Comparison of ENCODE assay signal across 8 mouse cellular contexts in genomic region chr9:100467653-100468052, GRCm38 (mm10). TPM values are rescaled to one million over a fixed set of nuclear protein-coding genes. Genes with fewer than 3 reads are reported as not detected.
DNase-seq lines count a peak whose midpoint lies in the region; ATAC-seq lines count a peak whose summit lies in the region.
"Had no signal": no experiment of that assay in that cellular context is flagged by ENCODE, and none has a peak within 500 bp of the region (broad histone marks: within the 10 kb centered on the region; RNA-seq: fewer than 3 reads in every experiment).

No protein-coding gene starts in this region.

- no peak overlapping the region for H3K27ac ChIP-seq in heart, embryonic 16.5 days (ENCODE audit: low read length)
- H3K27ac ChIP-seq: embryonic facial prominence, embryonic 13.5 days had no signal

- 53% methylated on average over 7 of the region's 7 CpGs for WGBS in heart, embryonic 16.5 days

- H3K4me3 ChIP-seq in heart, embryonic 16.5 days (ENCODE audit: low read length), result no peak overlapping the region
- H3K4me3 ChIP-seq: embryonic facial prominence, embryonic 13.5 days had no signal

- H3K4me1 ChIP-seq in heart, embryonic 16.5 days (ENCODE audit: control insufficient read depth, insufficient read depth, low read length), result peaks cover 3% of the 10 kb centered on the region; the same call in 1 of the 2 replicates
- H3K4me1 ChIP-seq: embryonic facial prominence, embryonic 13.5 days had no signal

- H3K36me3 ChIP-seq in heart, embryonic 16.5 days (ENCODE audit: control insufficient read depth, insufficient read depth), result peaks cover under 1% of the 10 kb centered on the region; the same call in 1 of the 2 replicates
- H3K36me3 ChIP-seq: embryonic facial prominence, embryonic 13.5 days had no signal

- H3K27me3 ChIP-seq in heart, embryonic 16.5 days (ENCODE audit: control insufficient read depth, insufficient read depth, low read length), result no peaks in the 10 kb centered on the region
- H3K27me3 ChIP-seq: embryonic facial prominence, embryonic 13.5 days had no signal

- intact Hi-C loops in left cerebral cortex, postnatal 14 days (cut with DNase I), result no loop called here
- intact Hi-C loops in left cerebral cortex, postnatal 36 days (cut with DNase I), result no loop called here

- H3K9me3 ChIP-seq in heart, embryonic 16.5 days (replicated peaks; ENCODE audit: control insufficient read depth, low read length), result 0 out of 2 replicates have a peak, but pooled peaks cover 3% of the 10 kb centered on the region
- H3K9me3 ChIP-seq: embryonic facial prominence, embryonic 13.5 days had no signal

- no peak overlapping the region for H3K4me2 ChIP-seq in heart, embryonic 16.5 days (ENCODE audit: low read depth, low read length)
- H3K4me2 ChIP-seq: embryonic facial prominence, embryonic 13.5 days had no signal

- H3K9ac ChIP-seq in heart, embryonic 16.5 days (ENCODE audit: low read length), result no peak overlapping the region
- H3K9ac ChIP-seq: embryonic facial prominence, embryonic 13.5 days had no signal

- ATAC-seq in heart, embryonic 16.5 days (replicated peaks; ENCODE audit: extremely low read depth, insufficient read depth, low FRiP score), result peak; percentile 20; the same call in 1 of the 2 replicates

- peak; percentile 22 to 29 for DNase-seq in left cerebral cortex, postnatal 14 days (ENCODE audit: low spot score in 2 of 2)
- no peak for DNase-seq in left cerebral cortex, postnatal 36 days (ENCODE audit: low spot score in 2 of 2)
- peak; percentile 91 for DNase-seq in cerebellum, adult 9-11 months
- DNase-seq in lung, postnatal 4 days, result peak; percentile 69 to 74
- DNase-seq in T-cell, adult 2 months (ENCODE audit: low spot score), result no peak
- DNase-seq in spleen, postnatal 4 days (ENCODE audit: low spot score in 2 of 2), result no peak

RNA-seq across cellular contexts. Expression of gene Il20rb, which starts 18.9 kb away (rescaled TPM):
- under 1 TPM; 0.26 to 0.66 TPM for total RNA-seq in left cerebral cortex, postnatal 14 days (2021)
- 1 to 10 TPM in 1 of 2 experiments, under 1 TPM in 1; 0.25 to 1.1 TPM for total RNA-seq in left cerebral cortex, postnatal 36 days (2021)
- polyA plus RNA-seq in heart, embryonic 16.5 days (2015; fragmentation: Nextera tagmentation; extraction: Ambion mirVana), result 0.92 and 2.2 TPM in 2 replicates

Comparison
In these comparisons a context has a peak if more than half of its experiments do, and no peak if none do; other contexts are left out.
1. DNase-seq: peak in left cerebral cortex, postnatal 14 days (2 of 2), cerebellum, adult 9-11 months (single experiment) and lung, postnatal 4 days (2 of 2); none in left cerebral cortex, postnatal 36 days (0 of 2), T-cell, adult 2 months (single experiment) and spleen, postnatal 4 days (0 of 2).